Mouse (Mus musculus): Measurements from ENCODE around the gene Cenpi. TPM values are rescaled to one million over a fixed set of nuclear protein-coding genes. Genes with fewer than 3 reads are reported as not detected.

The Cenpi gene
- total and polyA plus RNA-seq, 3 experiments: 0.86 to 42.6 (median 37.9) TPM

- Histone ChIP-seq H3K9me3 (replicated peaks) (no peaks in the 10 kb centered on the region), H3K4me3 (ENCODE audit: low read depth, low read length) (no peak overlapping the region), H3K4me1 (ENCODE audit: insufficient read depth, low read depth, low read length) (no peaks in the 10 kb centered on the region), H3K36me3 (replicated peaks) (no peaks in the 10 kb centered on the region), H3K27me3 (ENCODE audit: insufficient read depth, low read length) (no peaks in the 10 kb centered on the region)
- ATAC-seq (ENCODE audit: extremely low read depth, insufficient number of reproducible peaks, low FRiP score, poor library complexity, severe bottlenecking) (no peak), DNase-seq (ENCODE audit: low spot score) (no peak)
- TF ChIP-seq GATA2 (IDR thresholded peaks at IDR 0.05; ENCODE audit: borderline replicate concordance, low read depth, low read length) (no peak), POLR2AphosphoS5 (IDR thresholded peaks at IDR 0.05; ENCODE audit: insufficient replicate concordance, low read depth, low read length) (no peak), GATA1 (IDR thresholded peaks at IDR 0.05; ENCODE audit: borderline replicate concordance, low read length) (no peak), CTCF (IDR thresholded peaks at IDR 0.05; ENCODE audit: low read depth, low read length) (no peak), TAL1 (conservative IDR thresholded peaks at IDR 0.05; ENCODE audit: low read depth, low read length) (no peak)
These were observed 96.7 kb downstream of the Cenpi start for GRCm38 (mm10) chrX:134404584-134404955.

- no peaks in the 10 kb centered on the region for H3K4me1 ChIP-seq (ENCODE audit: insufficient read depth, low read depth, low read length)
- TF ChIP-seq TAL1 (conservative IDR thresholded peaks at IDR 0.05; ENCODE audit: low read depth, low read length) (no peak), GATA1 (IDR thresholded peaks at IDR 0.05; ENCODE audit: borderline replicate concordance, low read length) (no peak), GATA2 (IDR thresholded peaks at IDR 0.05; ENCODE audit: borderline replicate concordance, low read depth, low read length) (no peak), POLR2AphosphoS5 (IDR thresholded peaks at IDR 0.05; ENCODE audit: insufficient replicate concordance, low read depth, low read length) (no peak), CTCF (IDR thresholded peaks at IDR 0.05; ENCODE audit: low read depth, low read length) (no peak)
- no peak for ATAC-seq (ENCODE audit: extremely low read depth, insufficient number of reproducible peaks, low FRiP score, poor library complexity, severe bottlenecking)
- no peak overlapping the region for H3K4me3 ChIP-seq (ENCODE audit: low read depth, low read length)
- H3K27me3 ChIP-seq (ENCODE audit: insufficient read depth, low read length): no peaks in the 10 kb centered on the region
- no peak for DNase-seq (ENCODE audit: low spot score)
- H3K36me3 ChIP-seq (replicated peaks): no peaks in the 10 kb centered on the region
- H3K9me3 ChIP-seq (replicated peaks): no peaks in the 10 kb centered on the region
These were observed 101.5 kb downstream of the Cenpi start for GRCm38 (mm10) chrX:134409354-134409900.

DNA sequence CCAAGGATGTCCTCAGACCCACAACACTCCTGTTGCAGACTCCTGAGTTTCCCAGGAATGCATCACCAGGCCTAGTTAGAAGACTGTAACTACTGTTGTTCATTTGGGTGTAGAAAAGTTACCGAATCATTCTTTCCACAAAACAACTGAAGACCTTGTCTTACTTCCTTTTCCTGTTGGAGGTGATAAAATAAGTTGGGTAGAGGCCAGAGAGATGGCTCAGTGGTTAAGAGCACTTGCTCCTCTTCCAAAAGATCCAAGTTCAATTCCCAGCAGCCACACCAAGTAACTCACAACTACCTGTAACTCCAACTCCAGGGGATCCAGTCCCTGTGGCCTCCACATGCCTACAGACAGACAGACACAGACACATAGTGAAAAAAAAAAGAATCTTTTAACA, 104.2 kb downstream of the Cenpi start:
- ATAC-seq (ENCODE audit: extremely low read depth, insufficient number of reproducible peaks, low FRiP score, poor library complexity, severe bottlenecking) (no peak), DNase-seq (ENCODE audit: low spot score) (no peak)
- Histone ChIP-seq H3K36me3 (replicated peaks) (no peaks in the 10 kb centered on the region), H3K4me3 (ENCODE audit: low read depth, low read length) (no peak overlapping the region), H3K4me1 (ENCODE audit: insufficient read depth, low read depth, low read length) (no peaks in the 10 kb centered on the region), H3K27me3 (ENCODE audit: insufficient read depth, low read length) (no peaks in the 10 kb centered on the region), H3K9me3 (replicated peaks) (no peaks in the 10 kb centered on the region)
- TF ChIP-seq CTCF (IDR thresholded peaks at IDR 0.05; ENCODE audit: low read depth, low read length) (no peak), TAL1 (conservative IDR thresholded peaks at IDR 0.05; ENCODE audit: low read depth, low read length) (no peak), GATA2 (IDR thresholded peaks at IDR 0.05; ENCODE audit: borderline replicate concordance, low read depth, low read length) (no peak), GATA1 (IDR thresholded peaks at IDR 0.05; ENCODE audit: borderline replicate concordance, low read length) (no peak), POLR2AphosphoS5 (IDR thresholded peaks at IDR 0.05; ENCODE audit: insufficient replicate concordance, low read depth, low read length) (no peak)

Other genes starting within 250 kb of the Cenpi start
- gene Cstf2, start 248.9 kb upstream of the Cenpi start, total RNA-seq (2014; fragmentation: Nextera tagmentation): 83.9 and 105 TPM in 2 replicates
- 81.0 and 104 TPM in 2 replicates for gene Cstf2, start 248.9 kb upstream of the Cenpi start, total RNA-seq (2017)
- gene Cstf2, start 248.9 kb upstream of the Cenpi start, polyA plus RNA-seq (2012): 37.6 and 69.7 TPM in 2 replicates
- gene Xkrx, start 146.0 kb upstream of the Cenpi start, total RNA-seq (2014; fragmentation: Nextera tagmentation): 0.30 and 1.2 TPM in 2 replicates
- gene Xkrx, start 146.0 kb upstream of the Cenpi start, total RNA-seq (2017): 0.17 and 0.22 TPM in 2 replicates
- gene Xkrx, start 146.0 kb upstream of the Cenpi start, polyA plus RNA-seq (2012): not detected in 2 replicates
- not detected in 2 replicates for gene Arl13a, start 120.6 kb upstream of the Cenpi start, total RNA-seq (2014; fragmentation: Nextera tagmentation)
- gene Arl13a, start 120.6 kb upstream of the Cenpi start, total RNA-seq (2017): not detected in 2 replicates
- not detected in 2 replicates for gene Arl13a, start 120.6 kb upstream of the Cenpi start, polyA plus RNA-seq (2012)
- not detected in 2 replicates for gene Nox1, start 86.1 kb upstream of the Cenpi start, total RNA-seq (2014; fragmentation: Nextera tagmentation)
- 0.16 and 0.23 TPM in 2 replicates for gene Nox1, start 86.1 kb upstream of the Cenpi start, total RNA-seq (2017)
- not detected in 2 replicates for gene Nox1, start 86.1 kb upstream of the Cenpi start, polyA plus RNA-seq (2012)
- 27.0 and 34.8 TPM in 2 replicates for gene Trmt2b, start 31.1 kb upstream of the Cenpi start, total RNA-seq (2014; fragmentation: Nextera tagmentation)
- gene Trmt2b, start 31.1 kb upstream of the Cenpi start, total RNA-seq (2017): 37.5 and 39.2 TPM in 2 replicates
- gene Trmt2b, start 31.1 kb upstream of the Cenpi start, polyA plus RNA-seq (2012): 0.89 and 1.6 TPM in 2 replicates
- not detected in 2 replicates for gene Tmem35a, start 12.9 kb upstream of the Cenpi start, total RNA-seq (2014; fragmentation: Nextera tagmentation)
- gene Tmem35a, start 12.9 kb upstream of the Cenpi start, total RNA-seq (2017): 0.06 TPM in 1 of 2 replicates, not detected in the other
- not detected in 2 replicates for gene Tmem35a, start 12.9 kb upstream of the Cenpi start, polyA plus RNA-seq (2012)
- gene Drp2, start 96.5 kb downstream of the Cenpi start, total RNA-seq (2014; fragmentation: Nextera tagmentation): 0.44 and 0.98 TPM in 2 replicates
- 0.22 and 0.29 TPM in 2 replicates for gene Drp2, start 96.5 kb downstream of the Cenpi start, total RNA-seq (2017)
- 0.03 and 0.04 TPM in 2 replicates for gene Drp2, start 96.5 kb downstream of the Cenpi start, polyA plus RNA-seq (2012)
- not detected in 2 replicates for gene Taf7l, start 168.4 kb downstream of the Cenpi start, total RNA-seq (2014; fragmentation: Nextera tagmentation)
- gene Taf7l, start 168.4 kb downstream of the Cenpi start, total RNA-seq (2017): not detected in 2 replicates
- not detected in 2 replicates for gene Taf7l, start 168.4 kb downstream of the Cenpi start, polyA plus RNA-seq (2012)
- 28.7 and 31.9 TPM in 2 replicates for gene Timm8a1, start 233.8 kb downstream of the Cenpi start, total RNA-seq (2014; fragmentation: Nextera tagmentation)
- gene Timm8a1, start 233.8 kb downstream of the Cenpi start, total RNA-seq (2017): 176 and 206 TPM in 2 replicates
- gene Timm8a1, start 233.8 kb downstream of the Cenpi start, polyA plus RNA-seq (2012): 4.8 and 6.5 TPM in 2 replicates